Mouse (Mus musculus) forebrain, embryonic 12.5 days (tissue): ENCODE measurements around the gene Pcgf2. TPM values are rescaled to one million over a fixed set of nuclear protein-coding genes. Genes with fewer than 3 reads are reported as not detected.
"Not testable (repeated sequence)": the region's sequence is repeated elsewhere in the genome, so short reads cannot be mapped to it uniquely, and the experiment has no call there.

Experiments
- ATAC-seq: fragments of 200-750 bp; cut with Nextera tagmentation; 2 replicates; pipeline ENCODE4 v1.8.0; 2017; ENCODE audit warnings: moderate TSS enrichment; ENCODE audit not compliant: low FRiP score
- H3K27ac ChIP-seq: fragments of 300-500 bp; sonication (generic); 2 replicates; pipeline ENCODE4 v1.5.1; 2016; ENCODE audit warnings: mild to moderate bottlenecking
- H3K27me3 ChIP-seq: fragments of 300-500 bp; sonication (generic); 2 replicates; pipeline ENCODE4 v1.6.1; 2016; ENCODE audit warnings: mild to moderate bottlenecking
- H3K36me3 ChIP-seq: fragments of 300-500 bp; sonication (generic); replicated peaks from 2 replicates; pipeline ENCODE4 v1.6.1; 2016; ENCODE audit warnings: mild to moderate bottlenecking
- H3K4me1 ChIP-seq: fragments of 300-500 bp; sonication (generic); 2 replicates; pipeline ENCODE4 v1.6.1; 2016
- H3K4me2 ChIP-seq: fragments of 300-500 bp; sonication (generic); 2 replicates; pipeline ENCODE4 v1.6.1; 2016; ENCODE audit warnings: mild to moderate bottlenecking, moderate library complexity
- H3K4me3 ChIP-seq: fragments of 300-500 bp; sonication (generic); replicated peaks from 2 replicates; pipeline ENCODE4 v1.5.1; 2016; ENCODE audit warnings: mild to moderate bottlenecking
- H3K9ac ChIP-seq: fragments of 300-500 bp; sonication (generic); 2 replicates; pipeline ENCODE4 v1.6.1; 2016; ENCODE audit warnings: mild to moderate bottlenecking
- H3K9me3 ChIP-seq: fragments of 300-500 bp; sonication (generic); 2 replicates; pipeline ENCODE4 v1.6.1; 2016
- WGBS: fragments of 180-500 bp; shearing (Covaris S2); methylation state at CpG from one replicate; pipeline ENCODE4 v1.1.7; 2016; 5-methylcytosine and 5-hydroxymethylcytosine counted together
- microRNA-seq: library from miRNA; unstranded; fragments of <30 nt; microRNA quantifications from one replicate; pipeline ENCODE4, GENCODE M21; 2017
- polyA plus RNA-seq: library from polyadenylated mRNA; unstranded; fragments of >200 nt; fragmentation: Nextera tagmentation; extraction: Ambion mirVana; gene quantifications from 2 replicates; pipeline ENCODE4 v1.2.1, GENCODE M21; 2016

Gene Pcgf2
- polyA plus RNA-seq, 1 experiment from 2014 or later = 24.2 TPM

DNA sequence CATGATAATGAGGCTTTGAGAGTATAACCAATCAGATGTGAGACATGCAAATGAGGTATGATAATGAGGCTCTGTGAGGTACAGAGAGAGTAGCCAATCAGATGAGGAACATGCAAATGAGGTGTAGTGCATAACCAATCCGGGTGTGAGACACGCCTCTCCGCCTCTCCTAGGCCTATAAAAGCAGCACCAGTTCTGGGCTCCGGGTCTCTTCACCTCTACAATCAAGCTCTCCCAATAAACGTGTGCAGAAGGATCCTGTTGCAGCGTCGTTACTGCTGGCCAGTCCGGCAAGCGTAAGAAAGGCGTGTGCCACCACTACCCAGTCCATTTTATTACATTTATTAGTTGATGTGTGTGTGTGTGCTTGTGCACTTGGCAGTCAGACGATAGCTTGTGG, 46.9 kb downstream of the Pcgf2 start:
- not testable (repeated sequence) for H3K36me3 ChIP-seq, H3K4me2 ChIP-seq, H3K27ac ChIP-seq, H3K4me1 ChIP-seq, H3K9ac ChIP-seq, H3K27me3 ChIP-seq, H3K9me3 ChIP-seq, ATAC-seq, H3K4me3 ChIP-seq
- whole genome bisulfite sequencing = 93% methylated on average over 11 of the region's 11 CpGs

DNA sequence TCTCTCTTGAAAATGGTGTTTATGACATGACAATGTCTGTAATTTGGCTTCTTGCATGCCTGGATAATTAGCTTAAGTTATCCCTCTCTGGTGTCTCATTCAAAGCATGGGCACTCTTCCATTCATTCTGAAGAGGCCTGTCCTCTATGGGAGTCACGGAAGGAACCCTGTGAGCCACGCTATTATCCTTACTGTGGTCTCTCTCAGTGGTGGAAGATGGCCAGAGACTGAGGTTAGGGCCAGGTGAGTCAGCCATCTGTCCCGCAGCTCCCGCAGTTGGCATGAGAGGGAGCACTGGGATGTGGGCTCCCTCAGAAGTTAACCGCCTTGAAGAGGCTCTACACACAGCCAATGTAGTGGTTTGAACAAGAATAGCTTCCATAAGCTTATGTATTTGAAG, 50.0 kb downstream of the Pcgf2 start:
- Histone ChIP-seq H3K27ac (no peak overlapping the region), H3K4me1 (peaks cover 6% of the 10 kb centered on the region; the same call in 1 of the 2 replicates), H3K9ac (no peak overlapping the region), H3K36me3 (no peaks in the 10 kb centered on the region), H3K4me3 (no peak overlapping the region), H3K4me2 (no peak overlapping the region), H3K27me3 (no peaks in the 10 kb centered on the region; the same call in 1 of the 2 replicates), H3K9me3 (no peaks in the 10 kb centered on the region)
- ATAC-seq = no peak
- 47% methylated on average over 5 of the region's 5 CpGs for WGBS

DNA sequence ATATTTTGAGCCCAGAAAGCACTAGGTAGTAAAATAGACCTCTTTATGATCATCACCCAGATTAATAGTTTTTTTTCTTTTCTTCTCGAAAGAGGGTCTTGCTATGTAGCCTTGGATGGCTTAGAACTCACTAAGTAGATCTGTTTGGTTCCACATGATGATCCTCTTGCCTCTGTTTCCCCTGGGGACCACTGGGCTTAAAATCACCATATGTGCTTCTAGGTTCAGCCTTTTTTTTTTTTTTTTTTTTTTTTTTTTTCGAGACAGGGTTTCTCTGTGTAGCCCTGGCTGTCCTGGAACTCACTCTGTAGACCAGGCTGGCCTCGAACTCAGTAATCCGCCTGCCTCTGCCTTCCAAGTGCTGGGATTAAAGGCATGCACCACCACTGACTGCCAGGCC, 51.8 kb downstream of the Pcgf2 start:
- not testable (repeated sequence) for ATAC-seq, H3K9me3 ChIP-seq, H3K27ac ChIP-seq, H3K4me1 ChIP-seq, H3K9ac ChIP-seq, H3K4me2 ChIP-seq, H3K36me3 ChIP-seq, H3K4me3 ChIP-seq, H3K27me3 ChIP-seq
- WGBS = 92% methylated on average over 3 of the region's 4 CpGs

DNA sequence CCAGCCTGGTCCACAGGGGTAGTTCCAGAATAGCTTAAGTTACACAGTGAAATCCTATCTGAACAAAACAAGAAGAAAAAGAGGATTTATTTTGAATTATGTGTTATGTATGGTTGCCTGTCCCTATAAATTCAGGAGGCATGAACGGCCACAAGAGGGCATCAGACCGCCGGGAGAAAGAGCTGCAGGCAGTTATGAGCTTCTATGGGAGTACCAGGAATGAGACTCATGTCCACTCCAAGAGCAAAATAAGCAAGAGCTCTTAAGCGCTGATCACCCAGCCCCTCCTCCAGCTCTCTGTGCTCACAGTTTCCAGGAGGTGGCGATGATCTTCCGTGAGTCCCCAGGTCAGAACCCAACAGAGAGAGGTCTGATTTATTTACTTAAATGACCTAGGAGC, 55.5 kb downstream of the Pcgf2 start:
- Histone ChIP-seq H3K4me2 (no peak overlapping the region), H3K9ac (no peak overlapping the region), H3K9me3 (peaks cover 4% of the 10 kb centered on the region; the same call in 1 of the 2 replicates), H3K27ac (0 out of 2 replicates have a peak overlapping the region, but pooled peaks have one; percentile 2), H3K4me3 (no peak overlapping the region), H3K4me1 (peaks cover under 1% of the 10 kb centered on the region; the same call in 1 of the 2 replicates), H3K27me3 (no peaks in the 10 kb centered on the region), H3K36me3 (no peaks in the 10 kb centered on the region)
- 2% methylated on average over 6 of the region's 6 CpGs for WGBS
- ATAC-seq = no peak

DNA sequence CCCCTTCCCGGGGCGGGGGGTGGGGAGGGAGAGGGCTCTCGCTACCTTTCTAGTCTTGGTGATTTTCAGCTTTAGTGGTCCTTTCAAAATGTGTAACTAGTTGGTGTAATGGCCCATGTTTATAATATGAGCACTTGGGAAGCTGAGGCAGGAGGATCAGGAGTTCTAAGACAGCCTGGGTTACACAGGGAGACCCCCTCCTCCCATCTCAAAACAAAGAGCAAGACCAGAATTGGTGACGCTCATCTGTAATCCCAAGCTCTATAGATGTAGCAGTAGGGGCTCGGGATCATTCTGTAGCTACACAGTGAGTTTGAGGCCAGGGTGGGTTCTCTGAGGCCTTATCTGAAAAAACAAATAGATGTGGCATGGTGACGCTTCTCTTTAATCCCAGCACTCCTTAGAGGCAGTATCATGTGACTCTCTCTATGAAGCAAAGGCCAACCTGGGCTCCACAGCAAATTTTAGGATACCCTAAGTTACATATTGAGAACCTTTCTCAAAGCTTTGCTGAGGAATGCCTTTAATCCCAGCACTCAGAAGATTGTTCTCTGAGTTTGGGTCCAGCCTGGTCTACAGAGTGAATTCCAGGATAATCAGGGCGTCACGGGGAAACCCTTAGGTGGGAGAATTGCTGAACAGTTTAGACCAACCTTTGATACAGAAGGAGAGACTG, 56.8 kb downstream of the Pcgf2 start:
- Histone ChIP-seq H3K4me2 (no peak overlapping the region), H3K36me3 (no peaks in the 10 kb centered on the region), H3K9me3 (peaks cover 4% of the 10 kb centered on the region; the same call in 1 of the 2 replicates), H3K9ac (no peak overlapping the region), H3K4me1 (no peaks in the 10 kb centered on the region), H3K27me3 (no peaks in the 10 kb centered on the region), H3K4me3 (no peak overlapping the region), H3K27ac (no peak overlapping the region)
- 83% methylated on average over 8 of the region's 8 CpGs for WGBS
- no peak for ATAC-seq

DNA sequence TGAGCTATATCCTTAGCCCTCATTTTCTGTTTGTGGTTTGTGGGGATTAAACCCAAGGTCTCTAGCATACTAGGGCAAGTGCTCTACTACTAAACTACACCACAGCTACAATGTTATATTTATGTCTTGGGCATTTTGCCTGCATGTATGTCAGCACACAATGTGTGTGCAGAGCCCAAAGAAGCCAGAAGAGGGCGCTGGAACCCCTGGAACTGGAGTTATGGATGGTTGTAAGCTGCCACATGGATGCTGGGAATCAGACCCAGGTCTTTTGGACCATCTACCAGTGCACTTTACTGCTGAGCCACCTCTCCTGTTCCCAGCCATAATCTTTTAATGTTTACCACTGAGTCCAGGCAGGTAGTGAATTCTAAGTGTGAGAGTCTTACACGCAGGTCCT, 57.6 kb downstream of the Pcgf2 start:
- WGBS = 46% methylated on average over 2 of the region's 2 CpGs
- Histone ChIP-seq H3K36me3 (no peaks in the 10 kb centered on the region), H3K4me1 (no peaks in the 10 kb centered on the region), H3K4me3 (no peak overlapping the region), H3K4me2 (no peak overlapping the region), H3K27ac (no peak overlapping the region), H3K9ac (no peak overlapping the region), H3K27me3 (peaks cover 5% of the 10 kb centered on the region; the same call in 1 of the 2 replicates), H3K9me3 (peaks cover 4% of the 10 kb centered on the region; the same call in 1 of the 2 replicates)
- ATAC-seq = no peak

DNA sequence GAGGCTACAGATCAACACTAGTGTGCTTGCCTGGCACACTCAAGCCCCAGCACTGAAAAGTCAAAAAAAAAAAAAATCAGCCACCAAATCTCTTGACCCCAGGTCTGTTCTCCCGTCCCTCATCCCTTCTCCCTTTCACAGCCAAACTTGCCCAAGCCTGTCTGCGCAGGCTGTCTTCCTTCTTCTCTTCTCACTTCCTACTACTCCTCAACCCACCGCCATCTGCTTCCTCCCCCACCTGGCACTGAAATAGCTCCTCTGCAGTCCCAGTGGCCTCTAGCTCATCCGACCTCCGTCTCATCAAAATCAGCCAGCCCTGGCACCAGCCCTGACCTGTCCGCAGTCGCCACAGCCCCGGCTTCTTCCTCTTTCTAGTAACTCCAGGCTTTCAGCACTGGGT, 58.6 kb downstream of the Pcgf2 start:
- no peak for ATAC-seq
- Histone ChIP-seq H3K27me3 (peaks cover 5% of the 10 kb centered on the region; the same call in 1 of the 2 replicates), H3K4me2 (no peak overlapping the region), H3K9ac (no peak overlapping the region), H3K9me3 (peaks cover 4% of the 10 kb centered on the region; the same call in 1 of the 2 replicates), H3K36me3 (no peaks in the 10 kb centered on the region), H3K4me1 (no peaks in the 10 kb centered on the region), H3K27ac (no peak overlapping the region), H3K4me3 (no peak overlapping the region)
- whole genome bisulfite sequencing = 72% methylated on average over 8 of the region's 8 CpGs

Small RNA genes lying within 50 kb of the gene (microRNA-seq; reads per million reads assigned to microRNA genes)
- gene Gm24158 (1.9 reads per million), gene Mir6927 (not detected), gene Mir8102 (0.73 reads per million)

Other genes starting within 250 kb of the Pcgf2 start
- 0.50 and 0.79 TPM in 2 replicates for gene 4933428G20Rik, start 200.2 kb downstream of the Pcgf2 start, polyA plus RNA-seq
- gene Srcin1, start 124.3 kb downstream of the Pcgf2 start, polyA plus RNA-seq = 5.2 and 5.7 TPM in 2 replicates
- gene Epop, start 70.8 kb downstream of the Pcgf2 start, polyA plus RNA-seq = 10.0 and 11.9 TPM in 2 replicates
- gene Mllt6, start 37.1 kb downstream of the Pcgf2 start, polyA plus RNA-seq = 3.3 and 3.7 TPM in 2 replicates
- gene Cisd3, start 14.7 kb downstream of the Pcgf2 start, polyA plus RNA-seq = 13.2 and 14.9 TPM in 2 replicates
- gene Psmb3, start 2.9 kb upstream of the Pcgf2 start, polyA plus RNA-seq = 457 TPM in 2 replicates
- 2.7 and 2.8 TPM in 2 replicates for gene Pip4k2b, start 44.2 kb upstream of the Pcgf2 start, polyA plus RNA-seq
- 21.5 and 22.4 TPM in 2 replicates for gene Cwc25, start 66.1 kb upstream of the Pcgf2 start, polyA plus RNA-seq
- 0.55 and 1.0 TPM in 2 replicates for gene 1700001P01Rik, start 75.4 kb upstream of the Pcgf2 start, polyA plus RNA-seq
- gene Rpl23, start 81.9 kb upstream of the Pcgf2 start, polyA plus RNA-seq = 392 and 426 TPM in 2 replicates
- gene Lasp1, start 98.5 kb upstream of the Pcgf2 start, polyA plus RNA-seq = 103 and 109 TPM in 2 replicates
- 15.1 and 17.0 TPM in 2 replicates for gene B230217C12Rik, start 140.3 kb upstream of the Pcgf2 start, polyA plus RNA-seq
- 0.60 and 0.91 TPM in 2 replicates for gene Fbxo47, start 183.7 kb upstream of the Pcgf2 start, polyA plus RNA-seq